Mouse (Mus musculus) small intestine, adult 2 months (tissue): ENCODE measurements around the gene Plxnb1. TPM values are rescaled to one million over a fixed set of nuclear protein-coding genes. Genes with fewer than 3 reads are reported as not detected.

Experiments
- H3K27ac ChIP-seq: fragments of 200-500 bp; 2 replicates; pipeline ENCODE4 v1.5.1; 2012; ENCODE audit warnings: low read depth, low read length, control low read depth, inconsistent platforms; ENCODE audit not compliant: insufficient read depth
- H3K27me3 ChIP-seq: fragments of 200-500 bp; 2 replicates; pipeline ENCODE4 v1.6.1; 2012; ENCODE audit warnings: mild to moderate bottlenecking, moderate library complexity, low read length, inconsistent platforms; ENCODE audit not compliant: control insufficient read depth, insufficient read depth
- H3K36me3 ChIP-seq: fragments of 200-500 bp; 2 replicates; pipeline ENCODE4 v1.6.1; 2012; ENCODE audit warnings: mild to moderate bottlenecking, low read length, control low read depth, inconsistent platforms; ENCODE audit not compliant: control insufficient read depth, insufficient read depth
- H3K4me1 ChIP-seq: fragments of 200-500 bp; 2 replicates; pipeline ENCODE4 v1.6.1; 2012; ENCODE audit warnings: low read length, inconsistent platforms, mixed read lengths; ENCODE audit not compliant: control insufficient read depth, insufficient read depth, insufficient read length
- H3K4me3 ChIP-seq: fragments of 200-500 bp; 2 replicates; pipeline ENCODE4 v1.5.1; 2012; ENCODE audit warnings: low read depth, mild to moderate bottlenecking, control low read depth, inconsistent platforms, low read length, moderate library complexity
- CTCF ChIP-seq: fragments of 200-500 bp; IDR thresholded peaks from 2 replicates; pipeline ENCODE4 v1.5.1; 2012; ENCODE audit warnings: low read depth, mild to moderate bottlenecking, control low read depth, inconsistent platforms, low read length, moderate library complexity, mixed read lengths; ENCODE audit not compliant: insufficient replicate concordance, insufficient read length; ENCODE audit errors: extremely low read depth
- POLR2A ChIP-seq: fragments of 200-500 bp; IDR thresholded peaks from 2 replicates; pipeline ENCODE4 v1.6.1; 2012; ENCODE audit warnings: low read depth, mild to moderate bottlenecking, control low read depth, inconsistent platforms, low read length, moderate library complexity
- WGBS: fragments of 180-500 bp; shearing (Covaris S2); methylation state at CpG from one replicate; pipeline ENCODE4 v1.1.7; 2018; 5-methylcytosine and 5-hydroxymethylcytosine counted together
- polyA plus RNA-seq: library from polyadenylated mRNA; depleted of rRNA; stranded (reverse); fragments of >200 nt; gene quantifications from 2 replicates; pipeline ENCODE4 v1.2.3, GENCODE M21; 2012; rRNA removed

Plxnb1 gene
- polyA plus RNA-seq: 2.6 and 3.4 TPM in 2 replicates

- TF ChIP-seq CTCF (no peak), POLR2A (no peak)
- WGBS: under 1% methylated on average over 79 of the region's 102 CpGs
Measured at GRCm38 (mm10) chr9:109095137-109095982, at the start of gene Plxnb1. Gene Plxnb1 (plus strand): TSS chr9:109095389.

GRCm38 (mm10) chr9:109046306-109046705 lies 48.9 kb upstream of the Plxnb1 start:
- Histone ChIP-seq H3K27ac (no peak overlapping the region), H3K36me3 (0 out of 2 replicates have a peak, but pooled peaks cover 3% of the 10 kb centered on the region), H3K4me3 (no peak overlapping the region), H3K4me1 (peaks cover 6% of the 10 kb centered on the region; the same call in 1 of the 2 replicates), H3K27me3 (no peaks in the 10 kb centered on the region)
- TF ChIP-seq CTCF (peak; percentile 77; the same call in 1 of the 2 replicates), POLR2A (no peak)
- 40% methylated on average over 5 of the region's 5 CpGs for WGBS

More at GRCm38 (mm10) chr9:109095137-109095982, at the start of gene Plxnb1:
- Histone ChIP-seq H3K27ac (peak within 1 kb of the TSS; percentile 21), H3K27me3 (0 out of 2 replicates have a peak, but pooled peaks cover 6% of the 10 kb centered on the region), H3K4me3 (peak within 1 kb of the TSS; percentile 82), H3K4me1 (peaks cover 24% of the 10 kb centered on the region), H3K36me3 (peaks cover 13% of the 10 kb centered on the region)

- 75% methylated on average over 7 of the region's 7 CpGs for WGBS
- no peak overlapping the region for H3K4me3 ChIP-seq
- peaks cover 6% of the 10 kb centered on the region for H3K4me1 ChIP-seq
- H3K36me3 ChIP-seq: 0 out of 2 replicates have a peak, but pooled peaks cover 2% of the 10 kb centered on the region
- TF ChIP-seq POLR2A: no peak
- peak overlapping the region; percentile 39; the same call in 1 of the 2 replicates for H3K27ac ChIP-seq
- H3K27me3 ChIP-seq: no peaks in the 10 kb centered on the region
Measured at GRCm38 (mm10) chr9:109049316-109049715, 45.9 kb upstream of the Plxnb1 start.

GRCm38 (mm10) chr9:109049996-109050673 lies 45.1 kb upstream of the Plxnb1 start:
- TF ChIP-seq POLR2A (no peak; the same call in 1 of the 2 replicates), CTCF (no peak)
- H3K4me1 ChIP-seq: peaks cover 8% of the 10 kb centered on the region

GRCm38 (mm10) chr9:109050674-109050997 lies 44.6 kb upstream of the Plxnb1 start:
- 0 out of 2 replicates have a peak, but pooled peaks cover 2% of the 10 kb centered on the region for H3K36me3 ChIP-seq
- H3K4me1 ChIP-seq: peaks cover 12% of the 10 kb centered on the region
- 44% methylated on average over 3 of the region's 3 CpGs for WGBS
- no peak for TF ChIP-seq CTCF
- no peak for TF ChIP-seq POLR2A
- H3K27ac ChIP-seq: peak overlapping the region; percentile 39
- H3K27me3 ChIP-seq: no peaks in the 10 kb centered on the region
- H3K4me3 ChIP-seq: no peak overlapping the region

More at GRCm38 (mm10) chr9:109049996-109050673, 45.1 kb upstream of the Plxnb1 start:
- Histone ChIP-seq H3K36me3 (0 out of 2 replicates have a peak, but pooled peaks cover 2% of the 10 kb centered on the region), H3K4me3 (peak overlapping the region; percentile 40), H3K27me3 (no peaks in the 10 kb centered on the region), H3K27ac (peak overlapping the region; percentile 39)
- 61% methylated on average over 9 of the region's 9 CpGs for WGBS

- Histone ChIP-seq H3K36me3 (peaks cover 4% of the 10 kb centered on the region; the same call in 1 of the 2 replicates), H3K4me1 (peaks cover 12% of the 10 kb centered on the region), H3K27ac (peak overlapping the region; percentile 94), H3K27me3 (no peaks in the 10 kb centered on the region), H3K4me3 (peak overlapping the region; percentile 58)
- no peak for TF ChIP-seq CTCF
- TF ChIP-seq POLR2A: no peak; the same call in 1 of the 2 replicates
- WGBS: 85% methylated on average over 13 of the region's 13 CpGs
Measured at GRCm38 (mm10) chr9:109051011-109051501, 44.1 kb upstream of the Plxnb1 start.
